Mouse (Mus musculus) right cerebral cortex, adult 2 months (tissue): Measurements from ENCODE around the gene Tcte1.

Experiments used
- DNase-seq, 2 experiments: peaks; one replicate each; pipeline ENCODE4 v3.0.0; 2021 to 2022; ENCODE audit warnings: low spot score in 2 of 2

Tcte1 gene

GRCm38 (mm10) chr17:45584939-45585678, 61.9 kb downstream of the Tcte1 start:
- peak; percentile 69 to 75 for DNase-seq

- no peak for DNase-seq
These were observed 62.7 kb downstream of the Tcte1 start for GRCm38 (mm10) chr17:45585725-45586448.

GRCm38 (mm10) chr17:45586449-45586837, 63.2 kb downstream of the Tcte1 start:
- DNase-seq, result no peak

- no peak for DNase-seq
These were observed 65.1 kb downstream of the Tcte1 start for GRCm38 (mm10) chr17:45588370-45588769.

- no peak for DNase-seq
These were observed 66.0 kb downstream of the Tcte1 start for GRCm38 (mm10) chr17:45589236-45589635.

GRCm38 (mm10) chr17:45589844-45590243, 66.6 kb downstream of the Tcte1 start:
- DNase-seq, result no peak

- DNase-seq, result no peak
These were observed 67.2 kb downstream of the Tcte1 start for GRCm38 (mm10) chr17:45590410-45590809.

GRCm38 (mm10) chr17:45591701-45592605, 68.7 kb downstream of the Tcte1 start:
- no peak for DNase-seq
